Mouse (Mus musculus) forebrain, embryonic 16.5 days (tissue): ENCODE measurements around the gene Dntt. TPM values are rescaled to one million over a fixed set of nuclear protein-coding genes. Genes with fewer than 3 reads are reported as not detected.

Source experiments
- ATAC-seq: fragments of 200-750 bp; cut with Nextera tagmentation; 2 replicates; pipeline ENCODE4 v1.8.0; 2017; ENCODE audit warnings: mild to moderate bottlenecking, moderate library complexity
- H3K27ac ChIP-seq: fragments of 300-500 bp; sonication (generic); 2 replicates; pipeline ENCODE4 v1.5.1; 2014; ENCODE audit warnings: low read length, control low read depth
- H3K27me3 ChIP-seq: fragments of 300-500 bp; sonication (generic); replicated peaks from 2 replicates; pipeline ENCODE4 v1.6.1; 2014; ENCODE audit warnings: low read length; ENCODE audit not compliant: control insufficient read depth, insufficient read depth
- H3K36me3 ChIP-seq: fragments of 300-500 bp; sonication (generic); 2 replicates; pipeline ENCODE4 v1.6.1; 2014; ENCODE audit not compliant: control insufficient read depth, insufficient read depth
- H3K4me1 ChIP-seq: fragments of 300-500 bp; sonication (generic); replicated peaks from 2 replicates; pipeline ENCODE4 v1.6.1; 2014; ENCODE audit warnings: low read length; ENCODE audit not compliant: control insufficient read depth, insufficient read depth
- H3K4me2 ChIP-seq: fragments of 300-500 bp; sonication (generic); 2 replicates; pipeline ENCODE4 v1.6.1; 2014; ENCODE audit warnings: mild to moderate bottlenecking, low read length, control low read depth
- H3K4me3 ChIP-seq: fragments of 300-500 bp; sonication (generic); replicated peaks from 2 replicates; pipeline ENCODE4 v1.5.1; 2014; ENCODE audit warnings: mild to moderate bottlenecking, low read length, control low read depth
- H3K9ac ChIP-seq: fragments of 300-500 bp; sonication (generic); replicated peaks from 2 replicates; pipeline ENCODE4 v1.6.1; 2014; ENCODE audit warnings: low read depth, low read length, control low read depth
- H3K9me3 ChIP-seq: fragments of 300-500 bp; sonication (generic); 2 replicates; pipeline ENCODE4 v1.6.1; 2016; ENCODE audit warnings: low read length; ENCODE audit not compliant: control insufficient read depth
- WGBS: fragments of 180-500 bp; shearing (Covaris S2); extraction: QIAGEN DNeasy Blood & Tissue Kit; methylation state at CpG from one replicate; pipeline ENCODE4 v1.1.7; 2014; 5-methylcytosine and 5-hydroxymethylcytosine counted together
- polyA plus RNA-seq: library from polyadenylated mRNA; unstranded; fragments of >200 nt; fragmentation: Nextera tagmentation; extraction: Ambion mirVana; gene quantifications from 2 replicates; pipeline ENCODE4 v1.2.1, GENCODE M21; 2015

The Dntt gene
- polyA plus RNA-seq, 1 experiment from 2014 or later: not detected

DNA sequence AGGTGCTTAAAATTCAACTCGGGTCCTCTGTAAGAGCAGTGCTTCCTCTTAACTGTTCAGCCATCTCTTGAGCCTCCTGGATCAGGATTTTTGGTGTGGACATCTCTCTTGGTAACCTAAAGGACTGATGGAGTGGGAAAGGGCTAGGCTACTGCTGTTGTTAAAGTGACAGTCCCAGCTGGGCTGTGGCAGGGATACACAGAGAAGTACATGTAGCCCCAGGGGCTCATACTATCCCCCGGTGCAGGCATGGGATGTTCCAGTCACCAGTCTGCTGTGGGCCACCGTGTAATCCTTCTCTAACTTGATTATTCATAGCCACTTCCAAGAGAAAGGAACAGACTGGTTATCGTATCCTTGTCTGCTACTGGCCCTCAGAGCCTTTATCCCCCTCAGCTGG lies 68.0 kb downstream of the Dntt start:
- Histone ChIP-seq H3K4me1 (peaks cover 14% of the 10 kb centered on the region), H3K36me3 (no peaks in the 10 kb centered on the region), H3K4me2 (no peak overlapping the region), H3K9ac (no peak overlapping the region), H3K9me3 (no peaks in the 10 kb centered on the region), H3K4me3 (no peak overlapping the region), H3K27me3 (0 out of 2 replicates have a peak, but pooled peaks cover 2% of the 10 kb centered on the region), H3K27ac (no peak overlapping the region)
- no peak for ATAC-seq
- WGBS: 52% methylated on average over 4 of the region's 4 CpGs

DNA sequence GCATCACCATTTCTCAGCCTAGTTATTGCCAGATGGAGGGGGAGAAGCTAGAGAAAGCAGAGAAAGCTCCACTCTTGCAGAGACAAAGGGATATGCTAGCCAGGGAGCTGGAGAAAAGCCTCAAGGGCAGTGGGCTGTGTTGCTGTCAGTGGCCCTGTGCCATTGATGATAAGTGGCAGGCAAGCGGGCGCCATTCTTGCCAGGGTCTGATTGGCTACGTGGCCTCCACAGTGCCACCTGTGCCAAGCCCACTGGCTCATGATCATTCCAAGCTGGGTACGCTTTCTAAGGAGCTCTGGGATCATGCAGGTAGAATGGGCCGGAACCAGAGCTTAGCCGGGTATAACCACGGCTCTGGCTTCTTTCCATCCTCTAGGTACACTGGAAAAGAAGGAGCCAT lies 71.8 kb downstream of the Dntt start:
- H3K4me2 ChIP-seq: peak overlapping the region; percentile 8; the same call in 1 of the 2 replicates
- ATAC-seq: peak; percentile 73
- no peaks in the 10 kb centered on the region for H3K36me3 ChIP-seq
- H3K9me3 ChIP-seq: no peaks in the 10 kb centered on the region
- H3K27ac ChIP-seq: peak overlapping the region; percentile 76
- WGBS: 49% methylated on average over 7 of the region's 7 CpGs
- no peak overlapping the region for H3K4me3 ChIP-seq
- 0 out of 2 replicates have a peak, but pooled peaks cover 2% of the 10 kb centered on the region for H3K27me3 ChIP-seq
- H3K4me1 ChIP-seq: peaks cover 14% of the 10 kb centered on the region
- no peak overlapping the region for H3K9ac ChIP-seq

DNA sequence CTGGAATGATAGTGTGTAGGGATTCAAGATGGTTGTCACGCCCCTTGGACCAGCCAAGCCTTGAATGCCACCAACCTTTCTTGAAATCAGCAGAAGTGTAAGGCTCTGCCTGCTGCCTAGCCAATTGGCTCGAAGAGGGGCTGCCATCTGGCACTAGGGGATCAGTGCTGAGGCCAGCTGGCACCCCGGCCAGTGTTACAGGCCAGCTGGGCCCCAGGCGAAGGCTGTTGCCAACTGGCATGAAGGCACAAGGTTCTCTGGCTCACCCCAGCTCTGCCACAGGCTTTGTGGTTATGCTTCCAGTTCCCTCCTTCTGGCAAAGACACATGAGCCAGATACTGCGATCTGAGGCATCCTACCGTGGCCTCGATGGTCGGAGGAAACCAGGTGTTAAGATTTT lies 72.3 kb downstream of the Dntt start:
- Histone ChIP-seq H3K9ac (no peak overlapping the region), H3K27me3 (0 out of 2 replicates have a peak, but pooled peaks cover 2% of the 10 kb centered on the region), H3K4me2 (peak overlapping the region; percentile 8; the same call in 1 of the 2 replicates), H3K36me3 (no peaks in the 10 kb centered on the region), H3K27ac (peak overlapping the region; percentile 76), H3K9me3 (no peaks in the 10 kb centered on the region), H3K4me1 (peaks cover 14% of the 10 kb centered on the region), H3K4me3 (no peak overlapping the region)
- WGBS: 39% methylated on average over 8 of the region's 8 CpGs
- ATAC-seq: peak; percentile 94

GRCm38 (mm10) chr19:41104922-41105321 lies 75.8 kb downstream of the Dntt start:
- no peak for ATAC-seq

GRCm38 (mm10) chr19:41107530-41107929 lies 78.5 kb downstream of the Dntt start:
- ATAC-seq: no peak
- Histone ChIP-seq H3K4me3 (no peak overlapping the region), H3K9ac (no peak overlapping the region), H3K27me3 (no peaks in the 10 kb centered on the region), H3K9me3 (no peaks in the 10 kb centered on the region), H3K36me3 (no peaks in the 10 kb centered on the region), H3K27ac (no peak overlapping the region), H3K4me1 (peaks cover 18% of the 10 kb centered on the region), H3K4me2 (no peak overlapping the region)
- 70% methylated on average over 8 of the region's 8 CpGs for WGBS

More at GRCm38 (mm10) chr19:41104922-41105321, 75.8 kb downstream of the Dntt start:
- Histone ChIP-seq H3K9me3 (no peaks in the 10 kb centered on the region), H3K9ac (no peak overlapping the region), H3K27me3 (no peaks in the 10 kb centered on the region), H3K36me3 (no peaks in the 10 kb centered on the region), H3K4me1 (peaks cover 28% of the 10 kb centered on the region), H3K4me2 (no peak overlapping the region), H3K27ac (no peak overlapping the region), H3K4me3 (no peak overlapping the region)
- 32% methylated on average over 8 of the region's 8 CpGs for WGBS

DNA sequence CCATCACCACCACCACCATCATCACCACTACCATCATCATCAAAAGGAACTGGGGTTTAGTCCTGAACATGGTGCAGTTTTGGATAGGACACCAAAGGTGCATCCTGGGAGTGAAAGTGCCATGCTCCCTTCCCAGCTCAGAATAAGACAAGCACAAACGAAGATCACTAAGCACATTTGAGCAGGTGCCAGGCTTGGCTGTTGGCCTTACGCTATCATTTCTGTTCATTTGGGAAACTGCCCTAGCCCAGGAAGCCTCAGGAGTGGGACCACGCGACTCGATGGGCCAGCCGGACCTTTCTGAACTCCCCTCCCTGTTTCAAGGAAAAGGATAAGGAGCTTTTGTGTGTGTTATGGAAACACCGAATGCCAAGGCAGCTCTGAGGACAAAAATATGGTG lies 79.6 kb downstream of the Dntt start:
- WGBS: 39% methylated on average over 7 of the region's 7 CpGs
- no peaks in the 10 kb centered on the region for H3K27me3 ChIP-seq

More for the DNA sequence above, 79.6 kb downstream of the Dntt start:
- Histone ChIP-seq H3K9me3 (no peaks in the 10 kb centered on the region), H3K4me1 (peaks cover 18% of the 10 kb centered on the region), H3K36me3 (no peaks in the 10 kb centered on the region), H3K4me3 (no peak overlapping the region), H3K9ac (no peak overlapping the region), H3K27ac (no peak overlapping the region), H3K4me2 (no peak overlapping the region)
- ATAC-seq: no peak

Other genes starting within 250 kb of the Dntt start
- 23.2 and 24.9 TPM in 2 replicates for gene Ccnj, start 198.0 kb upstream of the Dntt start, polyA plus RNA-seq
- gene Zfp518a, start 134.6 kb upstream of the Dntt start, polyA plus RNA-seq: 6.4 and 6.8 TPM in 2 replicates
- gene Blnk, start 34.7 kb upstream of the Dntt start, polyA plus RNA-seq: 0.51 and 0.56 TPM in 2 replicates
- not detected in 2 replicates for gene Opalin, start 47.8 kb downstream of the Dntt start, polyA plus RNA-seq
- 0.61 and 0.67 TPM in 2 replicates for gene Tll2, start 177.6 kb downstream of the Dntt start, polyA plus RNA-seq
- 88.7 and 104 TPM in 2 replicates for gene Tm9sf3, start 234.7 kb downstream of the Dntt start, polyA plus RNA-seq